Mouse (Mus musculus): ENCODE data around the gene Mss51. TPM values are rescaled to one million over a fixed set of nuclear protein-coding genes. Genes with fewer than 3 reads are reported as not detected.

Gene Mss51
- polyA plus RNA-seq, 1 experiment from 2014 or later: 0.26 TPM

DNA sequence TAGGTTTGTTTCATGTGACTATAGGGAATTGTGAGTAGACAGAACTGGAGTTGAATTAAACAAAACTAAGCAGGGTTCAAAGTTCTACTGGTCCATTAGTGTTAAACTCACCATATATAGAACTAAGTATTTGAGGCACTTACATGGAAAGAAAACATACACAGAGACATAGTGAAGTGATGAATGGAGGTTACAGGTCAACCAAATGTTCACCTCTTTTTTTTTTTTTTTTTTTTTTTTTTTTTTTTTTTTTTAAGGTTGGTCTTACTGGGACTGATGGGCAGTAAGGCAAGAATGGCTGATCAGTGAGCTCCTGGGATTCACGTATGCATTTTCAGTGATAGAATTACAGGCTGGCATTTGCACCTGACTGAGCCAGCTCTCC is 16.5 kb downstream of the Mss51 start:
- peak overlapping the region; percentile 72 for H3K4me3 ChIP-seq (ENCODE audit: low read depth, low read length)
- no peak overlapping the region for H3K27ac ChIP-seq (ENCODE audit: low read depth, low read length)
- H3K4me2 ChIP-seq (replicated peaks; ENCODE audit: low read depth): peak overlapping the region; percentile 83
- WGBS: 64% methylated on average over 1 of the region's 1 CpGs
- no peak overlapping the region for H3K9ac ChIP-seq (ENCODE audit: low read depth, low read length)
- no peaks in the 10 kb centered on the region; the same call in 1 of the 2 replicates for H3K36me3 ChIP-seq (ENCODE audit: control insufficient read depth, insufficient read depth)
- no peaks in the 10 kb centered on the region for H3K9me3 ChIP-seq (ENCODE audit: control insufficient read depth)
- TF ChIP-seq CTCF (IDR thresholded peaks at IDR 0.05; ENCODE audit: low read depth): no peak
- ATAC-seq: no peak
- no peaks in the 10 kb centered on the region for H3K4me1 ChIP-seq (replicated peaks; ENCODE audit: control insufficient read depth, insufficient read depth, low read length)
- H3K27me3 ChIP-seq (replicated peaks; ENCODE audit: control insufficient read depth, insufficient read depth, low read length): no peaks in the 10 kb centered on the region

DNA sequence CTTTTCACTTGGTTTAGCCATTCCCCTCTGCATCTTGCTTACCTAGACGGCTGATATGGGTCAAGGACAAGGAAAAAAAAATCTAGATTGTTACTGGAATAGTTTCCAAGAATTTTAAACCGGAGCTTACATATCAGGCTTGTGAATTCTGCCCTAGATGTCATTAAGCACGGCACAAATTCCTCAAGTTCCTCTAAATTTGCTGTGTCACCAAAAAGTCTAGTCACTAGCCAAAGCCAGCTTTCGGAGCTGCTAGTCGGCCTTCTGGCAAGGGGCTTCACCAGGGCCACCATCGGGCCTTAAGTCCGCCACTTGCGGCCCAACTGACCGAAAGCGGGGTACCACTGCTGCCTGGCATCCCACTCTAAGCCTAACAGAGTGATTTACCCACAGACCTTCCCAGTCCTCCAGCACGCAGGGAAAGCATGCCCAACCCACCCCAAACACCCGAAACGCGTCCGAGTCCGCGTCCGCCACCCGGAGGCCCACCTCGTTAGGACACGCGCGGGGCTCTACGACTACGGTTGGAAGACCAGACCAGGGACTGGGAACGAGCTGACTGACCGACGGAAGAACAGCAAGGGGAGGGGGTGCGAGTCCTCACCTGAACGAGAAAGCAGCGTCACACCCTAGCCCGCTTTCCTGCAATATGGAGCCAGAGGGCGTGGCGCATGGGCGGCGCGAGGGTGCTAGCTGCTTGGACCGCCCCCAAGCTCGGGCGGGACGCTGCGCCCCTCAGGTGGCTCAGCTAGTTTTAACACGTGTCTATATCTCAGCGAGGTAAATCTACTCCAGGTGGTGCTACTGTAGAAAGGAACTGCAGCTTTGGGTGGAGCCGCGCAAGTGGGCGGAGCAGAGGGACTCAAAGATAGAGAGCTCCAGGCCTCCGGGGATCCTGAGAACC is 17.2 kb downstream of the Mss51 start, which contains the start of gene Anxa7:
Anxa7 (minus strand) TSS at position 843 of the 904 bp plus-strand sequence.
- Histone ChIP-seq H3K4me3 (ENCODE audit: low read depth, low read length) (peak within 1 kb of the TSS; percentile 72), H3K9ac (ENCODE audit: low read depth, low read length) (peak within 1 kb of the TSS; percentile 69), H3K4me2 (replicated peaks; ENCODE audit: low read depth) (peak within 1 kb of the TSS; percentile 83), H3K9me3 (ENCODE audit: control insufficient read depth) (no peaks in the 10 kb centered on the region), H3K4me1 (replicated peaks; ENCODE audit: control insufficient read depth, insufficient read depth, low read length) (no peaks in the 10 kb centered on the region), H3K27ac (ENCODE audit: low read depth, low read length) (peak within 1 kb of the TSS; percentile 88), H3K36me3 (ENCODE audit: control insufficient read depth, insufficient read depth) (no peaks in the 10 kb centered on the region; the same call in 1 of the 2 replicates), H3K27me3 (replicated peaks; ENCODE audit: control insufficient read depth, insufficient read depth, low read length) (no peaks in the 10 kb centered on the region)
- peak; percentile 48; the same call in 1 of the 2 replicates for TF ChIP-seq CTCF (IDR thresholded peaks at IDR 0.05; ENCODE audit: low read depth)
- peak; percentile 92 for ATAC-seq
- WGBS: under 1% methylated on average over 48 of the region's 48 CpGs

DNA sequence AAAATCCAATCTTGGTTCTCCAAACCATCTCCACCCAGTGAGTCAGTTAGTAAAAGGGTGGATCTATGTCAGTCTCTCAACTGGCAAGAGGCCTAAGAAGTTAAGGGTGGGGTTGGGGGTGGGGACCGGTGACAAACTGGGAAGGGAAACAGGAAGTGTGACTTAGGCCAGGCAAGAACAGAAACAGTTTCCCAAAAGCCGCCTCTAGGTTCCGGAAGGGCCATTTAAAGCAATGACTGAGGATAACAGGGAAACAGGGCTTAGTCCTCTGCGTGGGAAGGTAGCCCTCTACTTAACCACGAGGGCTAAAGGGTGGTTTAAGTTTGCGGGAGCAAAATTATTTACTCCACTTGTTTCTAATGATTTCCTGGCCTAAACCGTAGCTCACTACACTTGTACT is 17.9 kb downstream of the Mss51 start:
- H3K27me3 ChIP-seq (replicated peaks; ENCODE audit: control insufficient read depth, insufficient read depth, low read length): no peaks in the 10 kb centered on the region
- peak overlapping the region; percentile 88 for H3K27ac ChIP-seq (ENCODE audit: low read depth, low read length)
- ATAC-seq: peak; percentile 48
- H3K4me2 ChIP-seq (replicated peaks; ENCODE audit: low read depth): peak overlapping the region; percentile 83
- WGBS: 10% methylated on average over 7 of the region's 7 CpGs
- TF ChIP-seq CTCF (IDR thresholded peaks at IDR 0.05; ENCODE audit: low read depth): no peak
- H3K9me3 ChIP-seq (ENCODE audit: control insufficient read depth): no peaks in the 10 kb centered on the region
- no peak overlapping the region for H3K9ac ChIP-seq (ENCODE audit: low read depth, low read length)
- H3K4me3 ChIP-seq (ENCODE audit: low read depth, low read length): peak overlapping the region; percentile 72
- 0 out of 2 replicates have a peak, but pooled peaks cover 2% of the 10 kb centered on the region for H3K36me3 ChIP-seq (ENCODE audit: control insufficient read depth, insufficient read depth)
- H3K4me1 ChIP-seq (replicated peaks; ENCODE audit: control insufficient read depth, insufficient read depth, low read length): no peaks in the 10 kb centered on the region

DNA sequence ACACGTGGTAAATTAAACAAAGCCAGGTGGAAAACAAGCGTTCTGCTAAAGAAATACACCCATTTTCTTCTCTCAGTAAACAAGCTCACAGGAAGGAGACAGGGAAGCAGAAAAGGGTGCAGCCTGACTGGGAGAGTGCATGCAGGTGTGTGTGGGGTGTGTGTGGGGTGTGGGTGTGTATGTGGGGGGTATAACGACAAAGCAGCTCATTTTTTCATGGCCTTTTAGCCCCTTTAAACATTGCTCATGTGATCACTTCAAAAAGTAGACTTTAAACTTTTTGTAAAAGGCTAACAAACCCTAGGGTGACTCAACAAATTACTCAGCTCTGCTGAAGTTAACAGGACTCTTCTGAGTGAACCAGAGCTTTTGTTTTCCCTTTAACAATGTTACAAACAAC is 18.3 kb downstream of the Mss51 start:
- H3K4me2 ChIP-seq (replicated peaks; ENCODE audit: low read depth): peak overlapping the region; percentile 83
- peak; percentile 59 for ATAC-seq
- H3K27me3 ChIP-seq (replicated peaks; ENCODE audit: control insufficient read depth, insufficient read depth, low read length): no peaks in the 10 kb centered on the region

DNA sequence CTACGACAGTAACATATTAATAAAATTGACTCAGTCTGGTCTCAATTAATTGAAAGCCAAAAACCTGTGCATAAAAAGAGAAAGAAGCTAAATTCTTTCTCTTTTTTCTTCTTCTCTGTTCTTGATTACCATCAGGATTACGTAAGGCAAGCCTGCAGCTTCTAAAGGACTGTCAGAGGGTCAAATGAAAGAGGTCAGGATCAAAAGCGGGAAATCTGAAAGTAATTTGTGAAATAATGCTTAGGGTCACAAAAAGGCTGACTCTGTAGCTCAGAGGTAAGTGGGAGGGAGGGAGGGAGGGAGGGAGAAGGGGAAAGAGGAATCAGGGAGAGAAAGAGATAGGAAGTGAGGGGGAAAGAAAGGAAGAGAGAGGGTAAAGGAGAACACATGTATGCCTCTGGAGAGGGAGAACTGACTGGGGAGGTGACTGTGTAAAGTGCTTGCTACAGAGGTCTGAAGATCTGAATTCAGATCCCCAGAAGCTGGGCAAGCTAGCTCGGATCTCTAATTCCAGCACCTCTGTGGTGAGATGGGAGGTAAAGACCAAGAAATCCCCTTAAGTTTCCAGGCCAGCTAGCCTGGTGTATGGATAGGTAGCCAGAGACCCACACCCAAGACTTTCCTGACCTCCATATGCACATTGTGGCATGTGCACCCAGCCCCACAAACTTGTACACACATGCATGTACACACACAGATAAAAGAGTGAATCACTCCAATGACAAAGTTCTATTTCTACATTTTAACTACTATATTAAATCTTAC is 19.3 kb downstream of the Mss51 start:
- H3K9me3 ChIP-seq (ENCODE audit: control insufficient read depth): no peaks in the 10 kb centered on the region
- H3K27me3 ChIP-seq (replicated peaks; ENCODE audit: control insufficient read depth, insufficient read depth, low read length): no peaks in the 10 kb centered on the region
- 0 out of 2 replicates have a peak, but pooled peaks cover 5% of the 10 kb centered on the region for H3K36me3 ChIP-seq (ENCODE audit: control insufficient read depth, insufficient read depth)
- no peak overlapping the region for H3K27ac ChIP-seq (ENCODE audit: low read depth, low read length)
- TF ChIP-seq CTCF (IDR thresholded peaks at IDR 0.05; ENCODE audit: low read depth): no peak
- H3K4me2 ChIP-seq (replicated peaks; ENCODE audit: low read depth): no peak overlapping the region
- H3K4me1 ChIP-seq (replicated peaks; ENCODE audit: control insufficient read depth, insufficient read depth, low read length): no peaks in the 10 kb centered on the region
- ATAC-seq: no peak
- no peak overlapping the region for H3K9ac ChIP-seq (ENCODE audit: low read depth, low read length)
- H3K4me3 ChIP-seq (ENCODE audit: low read depth, low read length): no peak overlapping the region
- 67% methylated on average over 4 of the region's 4 CpGs for WGBS

More for the DNA sequence above, 18.3 kb downstream of the Mss51 start:
- Histone ChIP-seq H3K9ac (ENCODE audit: low read depth, low read length) (no peak overlapping the region), H3K4me3 (ENCODE audit: low read depth, low read length) (peak overlapping the region; percentile 72), H3K36me3 (ENCODE audit: control insufficient read depth, insufficient read depth) (0 out of 2 replicates have a peak, but pooled peaks cover 5% of the 10 kb centered on the region), H3K4me1 (replicated peaks; ENCODE audit: control insufficient read depth, insufficient read depth, low read length) (no peaks in the 10 kb centered on the region), H3K27ac (ENCODE audit: low read depth, low read length) (peak overlapping the region; percentile 88), H3K9me3 (ENCODE audit: control insufficient read depth) (no peaks in the 10 kb centered on the region)
- WGBS: 18% methylated on average over 3 of the region's 3 CpGs
- no peak for TF ChIP-seq CTCF (IDR thresholded peaks at IDR 0.05; ENCODE audit: low read depth)

DNA sequence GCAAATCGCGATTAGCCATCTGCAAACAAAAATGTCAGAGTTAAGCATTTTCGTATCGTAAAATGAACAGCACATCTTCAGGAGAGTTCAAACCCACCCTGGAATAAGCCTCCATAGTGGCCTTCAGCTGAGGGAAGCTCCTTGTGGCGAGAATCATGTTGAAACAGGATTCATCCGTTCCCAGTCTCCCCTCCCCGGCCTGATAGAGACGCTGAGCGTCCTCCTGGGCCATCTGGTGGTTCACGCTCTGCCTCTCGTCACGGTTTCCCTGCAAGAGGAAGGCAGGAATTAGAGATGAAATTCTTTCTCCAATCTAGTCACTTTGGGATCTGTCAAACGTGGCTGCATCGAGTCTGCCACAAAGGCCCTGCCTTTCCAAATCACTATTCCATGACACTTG is 36.5 kb downstream of the Mss51 start:
- no peak for TF ChIP-seq CTCF (IDR thresholded peaks at IDR 0.05; ENCODE audit: low read depth)
- H3K36me3 ChIP-seq (ENCODE audit: control insufficient read depth, insufficient read depth): peaks cover 77% of the 10 kb centered on the region
- H3K27ac ChIP-seq (ENCODE audit: low read depth, low read length): no peak overlapping the region
- WGBS: 82% methylated on average over 14 of the region's 14 CpGs
- no peaks in the 10 kb centered on the region for H3K27me3 ChIP-seq (replicated peaks; ENCODE audit: control insufficient read depth, insufficient read depth, low read length)
- no peak overlapping the region for H3K4me2 ChIP-seq (replicated peaks; ENCODE audit: low read depth)
- H3K4me1 ChIP-seq (replicated peaks; ENCODE audit: control insufficient read depth, insufficient read depth, low read length): no peaks in the 10 kb centered on the region
- no peak overlapping the region for H3K4me3 ChIP-seq (ENCODE audit: low read depth, low read length)
- ATAC-seq: no peak
- H3K9me3 ChIP-seq (ENCODE audit: control insufficient read depth): no peaks in the 10 kb centered on the region
- no peak overlapping the region for H3K9ac ChIP-seq (ENCODE audit: low read depth, low read length)

Data from intestine, postnatal 0 days (tissue).